Mouse (Mus musculus) kidney, adult 2 months (tissue): ENCODE data around the gene Trappc3.

ENCODE experiments used
- CTCF ChIP-seq: fragments of 200-500 bp; conservative IDR thresholded peaks from 2 replicates; pipeline ENCODE4 v1.5.1; 2011; ENCODE audit warnings: low read depth, mild to moderate bottlenecking, control low read depth, low read length, moderate library complexity, mixed read lengths; ENCODE audit not compliant: insufficient read depth, insufficient read length
- POLR2A ChIP-seq: fragments of 200-500 bp; IDR thresholded peaks from one replicate; pipeline ENCODE4 v1.6.1; 2011; ENCODE audit warnings: low read depth, low read length, control low read depth

DNA sequence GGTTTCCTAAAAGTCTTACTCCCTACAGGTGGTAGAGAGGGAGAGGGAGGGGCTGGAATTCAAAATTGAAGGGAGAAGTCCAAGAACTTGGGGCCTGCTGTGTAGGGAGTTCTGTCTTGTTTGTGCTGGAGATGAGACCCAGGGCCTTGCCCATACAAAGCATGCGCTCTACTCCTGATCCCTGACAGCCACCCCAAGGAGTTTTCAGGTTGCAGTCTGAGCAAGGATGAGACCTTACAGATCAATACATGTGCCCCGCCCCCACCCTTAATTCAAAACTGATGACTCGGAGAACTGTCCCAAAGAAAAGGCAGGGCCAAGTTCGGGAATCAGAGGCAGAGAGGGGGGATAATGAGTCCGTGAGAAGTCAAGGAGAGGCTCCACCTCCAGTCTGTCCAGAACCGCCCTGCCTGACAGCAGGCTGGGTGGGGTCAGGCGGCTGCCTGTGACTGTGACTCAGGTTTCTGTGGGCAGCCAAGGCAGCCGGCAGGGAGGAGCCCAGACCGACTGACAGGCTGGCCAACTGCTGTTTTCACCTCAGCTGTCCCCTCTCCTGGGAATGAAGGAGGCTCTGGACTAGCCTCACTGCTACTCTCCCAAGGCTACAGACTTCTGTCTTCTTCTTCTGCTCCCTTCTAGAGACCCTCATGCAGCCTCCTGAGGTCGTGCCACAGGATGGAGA is 1.5 kb upstream of the Trappc3 start:
- no peak for TF ChIP-seq CTCF
- no peak for TF ChIP-seq POLR2A
